Mouse (Mus musculus): ENCODE results near the gene Ubr4.

The Ubr4 gene

DNA sequence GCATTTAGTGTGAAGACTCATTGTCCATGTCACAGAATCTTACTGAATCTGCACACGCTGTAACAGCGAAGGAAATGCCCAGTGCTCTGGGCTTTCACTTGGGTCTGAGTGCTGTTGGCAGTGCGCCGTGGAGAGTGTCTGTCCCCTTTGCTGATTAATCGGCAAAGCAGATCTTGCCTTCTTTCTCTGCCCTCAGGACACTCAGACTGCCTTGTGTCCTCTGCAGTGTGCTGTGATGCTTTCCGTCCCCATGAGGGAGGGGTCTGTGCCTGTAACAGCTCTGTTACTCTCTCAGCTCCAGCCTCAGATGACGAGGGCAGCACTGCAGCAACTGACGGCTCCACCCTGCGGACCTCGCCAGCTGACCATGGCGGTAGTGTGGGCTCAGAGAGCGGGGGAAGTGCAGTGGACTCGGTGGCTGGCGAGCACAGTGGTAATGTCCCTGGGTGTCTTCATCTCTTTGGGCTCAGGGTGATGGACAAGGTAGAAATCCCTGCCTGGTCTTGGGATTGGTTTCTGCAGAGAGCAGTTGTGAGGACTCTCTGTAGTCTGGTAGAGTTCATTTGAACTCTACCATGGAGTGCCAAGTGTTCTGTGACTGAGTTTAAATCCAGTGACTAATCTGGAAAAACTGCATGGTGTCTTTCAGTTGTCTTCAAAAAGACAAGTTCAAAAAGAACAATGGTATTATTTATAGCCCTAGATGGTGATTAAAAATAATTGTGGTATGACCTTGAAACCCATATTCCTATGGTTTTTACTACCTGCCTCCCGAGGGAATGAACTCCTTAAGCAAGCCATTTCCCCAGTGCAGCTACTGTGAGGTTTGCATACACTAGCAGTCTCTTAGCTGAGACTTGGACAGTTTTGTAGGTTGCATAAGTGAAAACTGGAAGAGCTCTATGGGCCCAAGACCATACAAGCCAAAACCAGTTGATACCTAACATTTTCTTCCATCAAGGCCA lies 90.3 kb downstream of the Ubr4 start:
- no peak for TF ChIP-seq GATA4 (IDR thresholded peaks at IDR 0.05; ENCODE audit: insufficient replicate concordance, low read length)

DNA sequence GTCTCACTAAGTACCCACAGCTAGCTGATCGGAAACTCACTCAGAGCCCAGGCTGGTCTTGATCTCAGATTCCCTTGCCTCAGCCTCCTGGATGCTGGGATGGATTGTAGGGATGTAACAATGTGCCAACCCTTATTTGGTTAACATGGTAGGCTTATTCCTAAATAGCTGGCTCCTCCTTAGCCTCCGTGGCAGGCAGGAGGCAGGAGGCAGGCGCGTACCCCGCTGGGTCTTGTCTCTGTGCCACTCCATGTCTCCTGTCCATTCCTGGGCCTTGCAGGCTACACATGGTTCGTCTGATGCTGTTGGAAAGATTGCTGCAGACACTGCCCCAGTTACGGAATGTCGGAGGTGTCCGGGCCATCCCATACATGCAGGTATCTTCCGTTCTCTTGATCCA lies 91.9 kb downstream of the Ubr4 start:
- TF ChIP-seq GATA4 (IDR thresholded peaks at IDR 0.05; ENCODE audit: insufficient replicate concordance, low read length), result no peak

DNA sequence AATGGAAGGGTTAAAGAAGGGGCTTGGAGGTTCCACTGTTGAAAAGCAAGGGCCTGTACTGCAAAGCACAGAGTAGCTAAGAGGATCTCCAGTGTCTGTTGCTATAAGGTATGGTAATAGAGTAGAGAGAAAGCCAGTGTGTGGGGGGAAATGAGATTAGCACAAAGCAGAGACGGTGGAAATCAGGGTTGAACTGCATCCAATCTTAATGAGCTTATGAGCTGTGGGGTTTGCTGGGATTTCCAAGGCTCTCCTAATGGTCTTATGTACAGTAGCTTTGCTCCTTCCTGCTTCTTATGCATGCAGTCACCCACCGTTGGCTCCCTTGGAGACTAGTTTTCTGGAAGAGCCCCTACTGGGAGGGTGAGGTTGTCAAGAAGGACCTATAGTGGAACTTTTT lies 93.8 kb downstream of the Ubr4 start:
- TF ChIP-seq GATA4 (IDR thresholded peaks at IDR 0.05; ENCODE audit: insufficient replicate concordance, low read length), result no peak

DNA sequence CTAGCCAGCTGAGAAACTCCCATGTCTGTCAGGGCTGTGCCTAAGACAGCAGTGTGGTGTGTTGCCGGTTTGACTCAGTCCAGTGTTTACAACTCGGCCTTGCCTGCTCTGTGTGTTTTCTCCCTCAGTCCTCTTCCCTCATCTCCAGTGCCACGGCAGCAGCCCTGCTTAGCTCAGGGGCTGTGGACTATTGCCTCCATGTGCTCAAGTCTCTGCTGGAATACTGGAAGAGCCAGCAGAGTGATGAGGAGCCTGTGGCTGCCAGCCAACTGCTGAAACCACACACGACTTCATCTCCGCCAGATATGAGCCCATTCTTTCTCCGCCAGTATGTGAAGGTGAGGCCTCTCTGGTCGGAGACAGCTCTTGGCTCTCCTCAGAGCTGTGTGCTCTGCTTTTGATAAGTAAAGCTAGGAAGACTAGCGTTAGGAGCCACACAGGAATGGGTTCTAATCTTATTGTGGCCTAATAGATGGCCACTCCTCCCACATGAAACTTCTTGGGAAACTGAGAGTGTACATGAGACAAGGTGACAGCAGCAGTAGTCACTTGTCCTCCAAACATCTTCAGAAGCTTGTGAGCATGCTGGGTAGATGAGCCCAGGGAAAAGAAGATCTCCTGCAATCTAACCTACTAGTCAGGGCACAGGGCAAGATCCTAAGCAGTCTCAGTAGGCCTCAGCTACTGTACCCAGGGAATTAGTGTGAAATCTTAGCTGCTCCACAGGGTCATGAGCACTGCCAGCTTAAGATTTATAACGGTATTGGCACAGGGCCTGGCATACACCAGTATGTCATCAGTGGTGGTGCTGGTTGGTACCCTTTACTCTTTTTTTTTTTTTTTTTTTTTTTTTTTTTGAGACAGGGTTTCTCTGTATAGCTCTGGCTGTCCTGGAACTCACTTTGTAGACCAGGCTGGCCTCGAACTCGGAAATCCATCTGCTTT lies 94.6 kb downstream of the Ubr4 start:
- no peak for TF ChIP-seq GATA4 (IDR thresholded peaks at IDR 0.05; ENCODE audit: insufficient replicate concordance, low read length)

DNA sequence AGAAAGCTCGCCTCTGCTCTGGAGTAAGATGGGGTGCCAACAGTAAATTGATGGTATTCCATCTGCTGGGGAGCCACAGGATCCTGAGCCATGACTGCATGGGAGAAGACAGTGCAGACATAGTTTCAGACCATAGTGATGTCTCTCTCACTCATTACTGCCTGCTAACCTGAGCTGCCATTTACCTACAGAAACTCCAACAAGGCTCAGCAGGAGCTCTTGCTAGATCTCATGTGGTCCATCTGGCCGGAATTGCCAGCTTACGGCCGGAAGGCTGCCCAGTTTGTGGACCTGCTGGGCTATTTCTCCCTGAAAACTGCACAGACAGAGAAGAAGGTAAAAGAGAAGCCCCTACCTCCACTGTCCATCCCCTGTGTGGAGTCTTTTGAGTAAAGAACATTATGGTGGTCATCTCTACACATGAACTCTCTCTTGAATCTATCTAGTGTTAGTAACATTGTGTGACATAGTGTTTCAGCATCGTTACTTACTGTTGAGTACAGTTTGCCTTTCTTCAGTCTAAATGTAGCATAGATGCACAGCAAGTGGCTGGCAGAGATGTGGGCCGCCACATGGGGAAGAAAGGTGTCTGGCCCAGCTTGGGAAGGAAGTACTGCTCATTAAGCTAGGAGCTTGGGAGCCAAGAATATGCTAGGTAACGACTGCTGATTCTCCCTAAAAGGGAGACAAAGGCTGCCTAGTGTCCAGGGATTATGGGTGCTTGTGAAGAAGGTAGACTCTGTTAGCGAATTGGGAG lies 100.7 kb downstream of the Ubr4 start:
- TF ChIP-seq GATA4 (IDR thresholded peaks at IDR 0.05; ENCODE audit: insufficient replicate concordance, low read length), result no peak

DNA sequence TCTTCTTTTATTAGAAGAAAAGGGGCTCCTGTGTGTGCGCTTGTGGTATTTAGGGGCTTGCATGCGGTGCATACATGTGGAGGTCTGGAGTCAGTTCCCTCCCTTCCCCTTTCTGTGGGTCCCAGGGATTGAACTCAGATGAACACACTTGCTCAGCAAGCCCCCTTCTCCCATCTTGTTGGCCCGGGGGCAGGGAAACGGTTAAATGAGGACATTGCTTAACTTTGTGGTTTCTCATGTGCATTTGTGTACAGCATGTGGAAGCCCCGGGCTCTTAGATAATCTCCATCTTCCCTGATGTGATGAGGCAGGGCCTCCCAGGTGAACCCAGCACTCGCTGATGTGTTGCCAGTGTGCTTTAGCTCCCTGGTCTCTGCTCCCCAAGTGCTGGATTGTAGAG lies 101.9 kb downstream of the Ubr4 start:
- no peak for TF ChIP-seq GATA4 (IDR thresholded peaks at IDR 0.05; ENCODE audit: insufficient replicate concordance, low read length)

DNA sequence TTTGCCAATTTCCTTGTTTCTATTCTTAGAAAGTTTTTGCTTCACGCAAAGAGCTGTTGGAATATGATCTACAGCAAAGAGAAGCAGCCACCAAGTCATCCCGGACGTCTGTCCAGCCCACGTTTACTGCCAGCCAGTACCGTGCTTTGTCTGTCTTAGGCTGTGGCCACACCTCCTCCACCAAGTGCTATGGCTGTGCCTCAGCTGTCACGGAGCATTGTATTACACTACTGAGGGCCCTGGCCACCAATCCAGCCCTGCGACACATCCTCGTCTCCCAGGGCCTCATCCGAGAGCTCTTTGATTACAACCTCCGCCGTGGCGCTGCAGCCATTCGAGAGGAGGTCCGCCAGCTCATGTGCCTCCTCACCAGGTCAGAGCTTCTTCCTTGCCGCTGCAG lies 107.6 kb downstream of the Ubr4 start:
- TF ChIP-seq GATA4 (IDR thresholded peaks at IDR 0.05; ENCODE audit: insufficient replicate concordance, low read length), result no peak

DNA sequence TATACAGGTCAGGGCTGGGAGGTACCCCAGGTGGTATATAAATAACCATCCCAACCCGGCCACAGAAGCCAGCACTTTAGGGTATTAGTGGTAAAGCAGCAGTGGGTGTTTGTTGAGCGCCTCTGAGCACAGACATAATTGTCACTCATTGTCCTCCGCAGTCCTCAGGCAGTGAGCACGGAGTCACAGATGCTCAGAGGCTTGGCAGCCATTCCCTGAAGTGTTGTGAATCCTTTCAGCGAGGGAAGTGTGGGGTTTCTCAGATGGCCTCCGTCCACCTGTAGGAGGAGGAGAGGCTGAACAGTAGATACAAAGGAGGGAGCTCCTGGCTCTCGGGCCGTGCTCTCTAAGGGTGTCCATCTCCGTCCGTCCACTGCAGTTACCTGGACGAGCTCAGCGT lies 111.8 kb downstream of the Ubr4 start:
- no peak for TF ChIP-seq GATA4 (IDR thresholded peaks at IDR 0.05; ENCODE audit: insufficient replicate concordance, low read length)

DNA sequence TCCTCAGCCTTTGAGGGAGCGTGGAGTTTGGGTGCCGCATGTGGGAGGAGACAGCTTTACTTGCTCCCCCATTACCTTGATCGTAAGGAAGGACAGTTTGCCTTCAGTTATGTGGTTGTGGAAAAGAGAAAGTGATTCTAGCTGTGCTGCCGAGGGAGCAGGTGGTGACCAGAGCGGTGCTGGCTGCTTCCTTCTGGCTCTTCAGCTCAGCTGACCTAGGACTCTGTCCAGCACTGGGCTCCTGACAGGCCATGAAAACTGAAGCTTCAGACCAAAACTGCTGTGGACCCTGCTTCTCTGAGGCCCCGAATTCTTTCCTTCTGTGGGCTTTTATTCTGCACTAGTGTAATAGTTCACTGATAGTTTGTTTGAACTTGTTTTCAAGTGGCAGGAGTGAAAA lies 114.1 kb downstream of the Ubr4 start:
- no peak for TF ChIP-seq GATA4 (IDR thresholded peaks at IDR 0.05; ENCODE audit: insufficient replicate concordance, low read length)

DNA sequence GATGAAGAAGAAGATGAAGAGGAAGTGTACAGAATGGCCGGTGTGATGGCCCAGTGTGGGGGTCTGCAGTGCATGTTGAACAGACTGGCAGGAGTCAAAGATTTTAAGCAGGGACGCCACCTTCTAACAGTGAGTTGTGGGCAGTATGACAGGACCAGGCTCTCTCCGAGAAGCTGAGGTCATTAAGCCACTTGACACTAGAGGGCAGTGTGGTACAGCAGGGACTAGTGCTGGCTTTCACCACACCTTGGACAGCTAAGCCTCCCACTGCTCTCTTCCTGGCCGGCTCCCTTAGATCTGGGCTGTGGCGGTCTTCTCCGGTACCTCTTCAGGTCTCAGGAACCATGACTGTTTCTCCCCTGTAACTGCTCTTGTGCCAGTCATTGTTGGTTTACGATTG lies 117.8 kb downstream of the Ubr4 start:
- TF ChIP-seq GATA4 (IDR thresholded peaks at IDR 0.05; ENCODE audit: insufficient replicate concordance, low read length), result no peak

DNA sequence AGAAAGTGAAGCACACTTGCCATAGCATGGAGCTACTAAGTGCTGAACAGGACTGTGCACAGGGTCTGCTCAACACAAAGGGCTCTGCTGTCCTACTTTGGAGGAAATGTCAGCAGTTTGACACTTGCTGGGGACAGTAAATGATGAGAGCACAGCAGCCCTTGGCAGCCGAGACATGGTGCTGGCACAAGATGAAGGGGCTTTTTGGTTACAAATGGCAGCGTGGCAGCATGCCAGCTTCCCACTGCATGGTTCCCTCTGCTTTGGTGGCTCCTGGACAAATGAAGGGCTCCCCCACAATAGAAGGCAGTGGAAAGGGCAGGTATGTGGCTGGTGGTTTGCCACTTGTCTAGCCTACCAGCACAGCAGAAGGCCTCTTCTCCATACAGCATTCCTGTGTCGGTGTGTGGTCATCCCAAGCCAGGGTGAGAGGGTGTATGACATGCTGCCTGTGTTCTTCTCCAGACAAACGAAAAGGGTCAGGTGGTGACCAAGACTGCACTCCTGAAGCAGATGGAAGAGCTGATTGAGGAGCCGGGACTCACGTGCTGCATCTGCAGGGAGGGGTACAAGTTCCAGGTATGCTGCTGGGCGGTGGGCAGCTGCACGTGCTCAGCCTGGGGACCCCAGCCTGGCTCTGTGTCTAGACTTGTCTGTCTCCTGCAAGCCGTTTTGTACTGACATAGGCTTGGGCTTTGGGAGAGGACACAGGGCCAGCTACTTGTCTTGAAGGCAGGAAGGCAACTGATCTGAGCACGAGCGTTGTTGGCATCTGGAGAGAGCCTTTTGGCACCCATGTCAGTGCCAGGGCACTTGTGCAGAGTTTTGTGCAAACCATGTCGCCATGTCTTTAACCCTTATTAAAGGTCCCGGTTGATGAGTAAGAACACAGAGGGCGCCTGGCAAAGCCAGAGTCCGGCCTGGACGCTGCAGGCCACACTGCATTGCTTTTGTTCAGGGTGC lies 124.5 kb downstream of the Ubr4 start:
- no peak for TF ChIP-seq GATA4 (IDR thresholded peaks at IDR 0.05; ENCODE audit: insufficient replicate concordance, low read length)

DNA sequence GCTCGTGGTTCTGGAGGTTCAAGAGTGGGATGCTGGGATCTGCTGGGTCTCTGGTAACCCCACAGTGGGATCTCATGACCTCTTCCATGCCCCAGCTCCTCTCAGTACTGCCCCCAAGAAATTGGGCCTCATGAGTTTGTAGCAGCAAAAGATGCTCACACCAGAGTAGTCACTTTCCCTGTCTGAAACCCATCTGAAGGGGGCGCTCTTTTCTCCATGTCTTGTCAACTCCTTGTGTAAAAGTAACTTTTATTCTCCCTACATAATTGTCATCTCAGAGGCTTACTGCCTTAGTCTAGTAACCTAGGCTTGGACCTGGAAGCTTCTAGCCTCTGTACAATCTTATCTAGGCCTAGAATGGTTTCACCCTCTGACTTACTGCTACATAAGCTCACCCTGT lies 125.6 kb downstream of the Ubr4 start:
- no peak for TF ChIP-seq GATA4 (IDR thresholded peaks at IDR 0.05; ENCODE audit: insufficient replicate concordance, low read length)

DNA sequence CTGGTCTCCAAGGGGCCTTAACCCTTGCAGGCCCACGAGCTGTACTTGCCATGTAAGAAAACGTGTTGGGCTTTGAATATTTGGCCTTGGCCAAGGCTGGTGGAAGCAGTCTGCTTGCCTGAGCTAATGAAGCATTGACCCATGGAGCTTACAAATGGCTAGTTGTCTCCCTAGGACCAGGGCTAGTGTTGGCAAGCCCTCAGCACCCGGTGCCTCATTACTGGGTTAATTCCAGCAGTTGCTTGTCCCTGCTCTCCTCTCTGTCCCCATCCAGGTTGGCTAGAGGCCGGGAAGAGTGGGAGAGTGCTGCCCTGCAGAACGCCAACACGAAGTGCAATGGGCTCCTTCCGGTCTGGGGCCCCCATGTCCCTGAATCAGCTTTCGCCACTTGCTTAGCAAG lies 126.8 kb downstream of the Ubr4 start:
- TF ChIP-seq GATA4 (IDR thresholded peaks at IDR 0.05; ENCODE audit: insufficient replicate concordance, low read length), result no peak

DNA sequence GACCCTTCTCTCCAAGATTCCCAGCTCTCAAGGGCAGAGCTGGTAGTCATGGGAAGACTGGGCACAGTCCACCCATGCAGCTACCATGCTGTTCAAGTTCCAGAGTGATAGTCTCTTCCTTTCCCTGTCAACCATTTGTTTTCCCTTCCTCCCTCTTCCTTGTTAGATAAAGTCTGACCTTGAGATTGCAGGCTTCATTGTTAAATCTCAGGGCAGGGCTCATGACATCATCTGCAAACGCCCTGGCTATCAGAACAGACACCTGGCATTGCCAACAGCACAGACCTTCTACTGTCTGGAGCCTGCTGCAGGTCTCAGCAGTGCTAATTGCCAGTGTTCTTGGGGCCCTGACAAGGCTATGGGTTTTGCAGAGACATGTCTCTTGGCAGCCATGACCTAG lies 129.0 kb downstream of the Ubr4 start:
- peak; percentile 28; the same call in 1 of the 2 replicates for TF ChIP-seq GATA4 (IDR thresholded peaks at IDR 0.05; ENCODE audit: insufficient replicate concordance, low read length)

Measured in liver, adult (tissue).